Mouse (Mus musculus): ENCODE measurements at regions not wholly inside any gene's neighbourhood (a gene's known extent, or its start where the extent isn't known, plus 50 kb on each side); places are given as distances from the start of the nearest gene placed in this dataset.

GRCm38 (mm10) chr8:93653421-93653820 is 117.8 kb upstream of the Ces5a start:
- TF ChIP-seq CTCF (IDR thresholded peaks at IDR 0.05; ENCODE audit: extremely low read depth, insufficient read length, insufficient replicate concordance, low read depth, low read length) (no peak), POLR2A (IDR thresholded peaks at IDR 0.05; ENCODE audit: low read depth, low read length) (no peak)

All from small intestine, adult 2 months (tissue).